Mouse (Mus musculus) kidney, adult 2 months (tissue): Measurements from ENCODE around the gene Rreb1. TPM values are rescaled to one million over a fixed set of nuclear protein-coding genes. Genes with fewer than 3 reads are reported as not detected.

ENCODE experiments used
- DNase-seq: peaks from one replicate; pipeline ENCODE4 v3.0.0; 2021
- H3K27ac ChIP-seq: fragments of 200-500 bp; 2 replicates; pipeline ENCODE4 v1.5.1; 2012; ENCODE audit warnings: low read depth, low read length, control low read depth, inconsistent platforms; ENCODE audit not compliant: insufficient read depth
- H3K27me3 ChIP-seq: fragments of 200-500 bp; replicated peaks from 2 replicates; pipeline ENCODE4 v1.6.1; 2012; ENCODE audit warnings: mild to moderate bottlenecking, moderate library complexity, low read length, inconsistent platforms; ENCODE audit not compliant: control insufficient read depth, insufficient read depth
- H3K36me3 ChIP-seq: fragments of 200-500 bp; 2 replicates; pipeline ENCODE4 v1.6.1; 2012; ENCODE audit warnings: mild to moderate bottlenecking, moderate library complexity, low read length, inconsistent platforms; ENCODE audit not compliant: control insufficient read depth, insufficient read depth
- H3K4me1 ChIP-seq: fragments of 200-500 bp; 2 replicates; pipeline ENCODE4 v1.6.1; 2011; ENCODE audit warnings: low read length; ENCODE audit not compliant: control insufficient read depth, insufficient read depth
- H3K4me3 ChIP-seq: fragments of 200-500 bp; 2 replicates; pipeline ENCODE4 v1.5.1; 2011; ENCODE audit warnings: mild to moderate bottlenecking, low read depth, low read length, control low read depth; ENCODE audit not compliant: insufficient read depth
- CTCF ChIP-seq: fragments of 200-500 bp; conservative IDR thresholded peaks from 2 replicates; pipeline ENCODE4 v1.5.1; 2011; ENCODE audit warnings: low read depth, mild to moderate bottlenecking, control low read depth, low read length, moderate library complexity, mixed read lengths; ENCODE audit not compliant: insufficient read depth, insufficient read length
- POLR2A ChIP-seq: fragments of 200-500 bp; IDR thresholded peaks from one replicate; pipeline ENCODE4 v1.6.1; 2011; ENCODE audit warnings: low read depth, low read length, control low read depth
- WGBS: fragments of 180-500 bp; shearing (Covaris S2); methylation state at CpG from one replicate; pipeline ENCODE4 v1.1.7; 2018; 5-methylcytosine and 5-hydroxymethylcytosine counted together
- polyA plus RNA-seq: library from polyadenylated mRNA; depleted of rRNA; stranded (reverse); fragments of >200 nt; gene quantifications from 2 replicates; pipeline ENCODE4 v1.2.3, GENCODE M21; 2012; rRNA removed

Gene Rreb1
- polyA plus RNA-seq: 16.7 and 18.3 TPM in 2 replicates

DNA sequence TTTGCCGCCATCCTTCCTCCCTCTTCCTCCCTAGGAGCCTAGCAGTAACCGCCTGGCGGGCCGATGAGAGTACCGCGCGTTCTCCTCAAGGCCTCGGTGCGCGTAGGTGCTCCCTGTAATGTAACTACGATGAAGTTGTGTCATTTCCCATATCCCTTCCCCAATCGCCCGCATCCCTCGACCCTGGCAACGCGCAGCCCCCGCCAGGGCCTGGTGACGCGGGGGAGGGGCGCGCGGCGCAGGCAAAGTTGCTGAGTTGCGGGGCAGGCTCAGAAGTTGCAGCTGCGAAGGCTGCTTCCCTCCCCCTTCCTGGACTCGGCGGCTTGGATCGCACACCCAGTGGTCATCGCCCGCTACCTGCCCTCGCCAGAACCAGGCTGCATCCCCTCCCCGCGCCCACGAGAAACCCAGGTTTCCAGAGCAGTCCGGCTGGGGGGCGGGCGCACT, at the start of gene Rreb1:
TSS of gene Rreb1 (plus strand) at position 254 of the 447 bp plus-strand sequence.
- H3K27ac ChIP-seq: no peak within 1 kb of the TSS
- H3K27me3 ChIP-seq: no peaks in the 10 kb centered on the region
- WGBS: under 1% methylated on average over 37 of the region's 37 CpGs

GRCm38 (mm10) chr13:37728551-37728950, 49.6 kb upstream of the Rreb1 start:
- peak; percentile 65 for DNase-seq
- 63% methylated on average over 7 of the region's 7 CpGs for WGBS
- Histone ChIP-seq H3K36me3 (no peaks in the 10 kb centered on the region), H3K4me1 (peaks cover 4% of the 10 kb centered on the region; the same call in 1 of the 2 replicates), H3K27me3 (no peaks in the 10 kb centered on the region), H3K27ac (no peak overlapping the region), H3K4me3 (no peak overlapping the region)
- no peak for TF ChIP-seq CTCF
- no peak for TF ChIP-seq POLR2A

More for the DNA sequence above, at the start of gene Rreb1:
- H3K36me3 ChIP-seq: no peaks in the 10 kb centered on the region
- DNase-seq: peak; percentile 60
- TF ChIP-seq POLR2A: no peak
- no peak for TF ChIP-seq CTCF
- H3K4me3 ChIP-seq: peak within 1 kb of the TSS; percentile 51
- H3K4me1 ChIP-seq: no peaks in the 10 kb centered on the region

DNA sequence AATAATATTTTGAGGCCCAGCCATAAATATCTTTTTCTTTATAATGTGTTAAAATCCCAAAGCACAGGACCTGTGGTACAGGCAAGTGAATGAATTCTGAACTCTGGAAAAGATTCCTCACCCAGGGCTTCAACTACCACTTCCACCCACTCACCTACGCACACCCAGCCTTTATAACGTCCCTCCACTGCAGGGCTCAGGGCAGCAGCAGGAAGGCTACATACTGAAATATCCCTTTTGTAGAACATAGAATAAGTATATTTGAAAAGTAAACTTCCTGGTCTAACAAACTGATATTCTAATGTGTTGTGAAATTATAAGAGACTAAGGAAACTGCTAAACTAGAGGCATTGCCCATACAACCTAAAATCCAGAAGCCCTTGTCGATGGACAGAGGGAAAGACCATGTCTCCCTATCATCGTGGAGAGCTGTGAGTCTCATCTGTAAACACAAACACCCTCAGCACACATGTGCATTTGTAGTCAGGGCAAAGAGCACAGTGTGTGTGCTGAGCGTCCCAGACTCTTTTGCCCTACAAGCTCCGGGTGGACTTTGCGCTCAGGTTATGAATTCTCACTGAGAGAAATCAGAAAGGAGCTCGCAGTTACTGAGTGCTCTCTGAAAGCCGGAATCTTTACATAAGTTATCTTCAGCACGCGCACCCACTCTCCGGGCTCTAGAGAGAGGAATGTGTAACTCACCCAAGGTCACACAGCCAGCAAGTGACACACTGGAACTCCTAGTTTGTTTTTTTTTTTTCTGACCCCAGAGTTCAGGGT, 46.1 kb upstream of the Rreb1 start:
- WGBS: 58% methylated on average over 12 of the region's 12 CpGs
- H3K27ac ChIP-seq: peak overlapping the region; percentile 89

GRCm38 (mm10) chr13:37734501-37734900, 43.7 kb upstream of the Rreb1 start:
- Histone ChIP-seq H3K27ac (no peak overlapping the region), H3K4me1 (peaks cover 4% of the 10 kb centered on the region; the same call in 1 of the 2 replicates), H3K4me3 (no peak overlapping the region), H3K36me3 (no peaks in the 10 kb centered on the region), H3K27me3 (no peaks in the 10 kb centered on the region)
- no peak for DNase-seq
- WGBS: 98% methylated on average over 11 of the region's 11 CpGs
- no peak for TF ChIP-seq POLR2A
- no peak for TF ChIP-seq CTCF

More for the DNA sequence above, 46.1 kb upstream of the Rreb1 start:
- no peaks in the 10 kb centered on the region for H3K36me3 ChIP-seq
- peak; percentile 87 for DNase-seq
- TF ChIP-seq POLR2A (no peak), CTCF (no peak)
- no peak overlapping the region for H3K4me3 ChIP-seq
- H3K27me3 ChIP-seq: no peaks in the 10 kb centered on the region
- peaks cover 4% of the 10 kb centered on the region; the same call in 1 of the 2 replicates for H3K4me1 ChIP-seq

GRCm38 (mm10) chr13:37740111-37740510, 38.1 kb upstream of the Rreb1 start:
- Histone ChIP-seq H3K4me1 (no peaks in the 10 kb centered on the region; the same call in 1 of the 2 replicates), H3K4me3 (no peak overlapping the region), H3K27ac (no peak overlapping the region), H3K27me3 (no peaks in the 10 kb centered on the region), H3K36me3 (no peaks in the 10 kb centered on the region)
- WGBS: 49% methylated on average over 5 of the region's 5 CpGs
- peak; percentile 78 for DNase-seq
- TF ChIP-seq CTCF (no peak), POLR2A (no peak)

DNA sequence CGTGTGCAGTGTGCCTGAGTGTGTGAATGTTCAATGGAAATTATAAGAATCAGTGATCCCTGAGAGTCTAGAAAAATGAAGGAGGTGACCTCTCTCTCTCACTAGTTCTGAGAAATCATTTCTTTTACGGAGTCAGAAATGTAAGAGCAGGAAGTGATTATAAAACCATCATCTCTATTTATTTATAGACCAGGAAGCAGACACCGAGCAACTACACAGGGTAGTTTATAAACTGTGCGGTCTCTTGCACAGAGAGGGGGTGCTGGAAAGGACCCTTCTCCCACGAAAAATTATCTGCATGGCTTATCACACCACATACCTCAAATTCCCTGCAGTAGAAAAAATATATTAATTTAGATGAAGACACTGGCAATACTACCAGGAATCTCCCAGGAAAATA, 37.4 kb upstream of the Rreb1 start:
- H3K36me3 ChIP-seq: no peaks in the 10 kb centered on the region
- WGBS: 17% methylated on average over 5 of the region's 5 CpGs
- H3K4me3 ChIP-seq: no peak overlapping the region
- no peak for DNase-seq
- TF ChIP-seq CTCF: no peak
- H3K27ac ChIP-seq: no peak overlapping the region
- H3K4me1 ChIP-seq: no peaks in the 10 kb centered on the region; the same call in 1 of the 2 replicates
- no peaks in the 10 kb centered on the region for H3K27me3 ChIP-seq

DNA sequence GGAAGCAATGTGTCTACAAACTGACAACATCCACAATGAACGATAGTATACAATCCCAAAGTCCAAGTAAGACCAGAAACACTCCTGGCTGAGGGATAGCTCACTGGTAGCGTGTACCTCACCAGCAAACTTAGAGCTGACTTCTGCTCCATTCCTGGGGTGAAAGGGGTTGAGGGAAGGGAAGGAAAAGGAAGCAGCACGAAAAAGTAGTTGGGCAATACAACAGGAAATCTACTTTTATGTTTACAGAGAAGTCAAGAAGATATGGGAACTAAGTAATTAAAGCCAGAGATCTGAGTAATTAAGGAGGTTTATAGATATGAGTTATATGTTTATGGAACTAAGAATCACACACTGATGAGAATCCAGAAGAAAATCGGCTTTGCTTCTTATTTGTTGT, 36.0 kb upstream of the Rreb1 start:
- WGBS: 79% methylated on average over 4 of the region's 4 CpGs
- TF ChIP-seq POLR2A: no peak
- no peak for TF ChIP-seq CTCF
- no peaks in the 10 kb centered on the region for H3K36me3 ChIP-seq

More for the DNA sequence above, 36.0 kb upstream of the Rreb1 start:
- Histone ChIP-seq H3K27ac (no peak overlapping the region), H3K4me1 (no peaks in the 10 kb centered on the region; the same call in 1 of the 2 replicates), H3K4me3 (no peak overlapping the region), H3K27me3 (no peaks in the 10 kb centered on the region)
- no peak for DNase-seq
